Mouse (Mus musculus) mesoderm, embryonic 11.5 days (tissue): ENCODE measurements around the gene Pomgnt2.
A peak's percentile ranks its signal among the peaks of the same experiment; 100 is the strongest.
"Not testable (repeated sequence)": the region's sequence is repeated elsewhere in the genome, so short reads cannot be mapped to it uniquely, and the experiment has no call there.

Experiments used
- DNase-seq: peaks from one replicate; pipeline ENCODE4 v3.0.0-alpha.2; 2012; ENCODE audit warnings: low read depth, low spot score

Pomgnt2 gene

DNA sequence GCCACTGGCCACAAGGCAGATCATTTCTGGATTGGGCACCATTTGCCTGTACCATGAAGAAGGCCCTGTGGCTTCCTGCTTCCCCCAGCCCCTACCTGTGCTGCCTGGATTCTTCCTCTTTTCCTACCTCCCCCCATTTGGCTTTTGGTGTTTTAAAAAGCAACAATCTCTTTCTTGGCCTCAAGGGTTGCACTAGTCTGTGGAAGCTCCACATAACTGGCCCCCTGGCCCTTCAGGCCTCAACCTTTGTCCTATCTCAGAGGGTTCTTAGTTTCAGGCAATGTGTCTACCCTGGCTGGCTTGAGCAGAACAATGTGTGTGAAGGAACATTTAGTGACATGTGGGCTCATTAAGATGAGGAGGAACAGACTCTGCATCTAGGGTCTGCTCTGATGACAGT is at the start of gene Pomgnt2:
TSS of gene Pomgnt2 (minus strand) at position 101 of the 400 bp plus-strand sequence.
- DNase-seq: no peak

DNA sequence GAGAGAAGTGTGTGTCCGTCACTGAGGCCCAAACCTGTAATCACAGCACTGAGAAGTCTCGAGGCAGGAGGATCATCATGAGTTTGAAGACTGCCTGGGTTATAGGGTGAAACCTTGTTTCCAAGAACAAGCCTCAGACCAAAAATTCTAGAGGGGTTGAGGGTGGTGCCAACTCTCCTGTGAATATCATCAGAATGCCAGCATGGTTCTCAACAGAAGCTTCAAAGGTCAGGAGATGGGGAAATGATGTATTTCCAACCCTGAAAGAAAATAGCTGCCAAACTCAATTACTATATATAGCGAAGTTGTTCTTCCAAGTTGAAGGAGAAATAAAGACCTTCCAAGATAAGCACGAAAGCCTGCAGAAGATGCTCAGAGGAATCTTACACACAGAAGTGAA is 42.9 kb upstream of the Pomgnt2 start:
- no peak for DNase-seq

DNA sequence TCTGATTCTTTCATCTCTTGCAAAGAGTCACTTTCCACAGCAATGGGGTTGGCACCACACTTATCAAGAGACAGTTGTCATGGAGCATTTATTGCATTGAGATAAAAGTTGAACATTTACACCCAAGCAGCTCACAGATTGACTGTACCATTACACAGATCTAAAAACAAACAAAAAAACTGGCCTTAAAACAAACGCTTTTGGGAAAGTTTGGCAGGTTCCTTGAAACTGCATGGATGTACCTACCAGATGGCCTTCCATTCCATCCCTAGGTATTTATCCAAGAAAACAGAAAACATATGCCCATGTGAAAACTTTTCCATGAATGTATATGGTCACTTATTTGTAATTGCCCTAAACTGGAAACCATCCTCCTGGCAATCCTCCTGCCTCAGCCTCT is 41.7 kb upstream of the Pomgnt2 start:
- DNase-seq: no peak

DNA sequence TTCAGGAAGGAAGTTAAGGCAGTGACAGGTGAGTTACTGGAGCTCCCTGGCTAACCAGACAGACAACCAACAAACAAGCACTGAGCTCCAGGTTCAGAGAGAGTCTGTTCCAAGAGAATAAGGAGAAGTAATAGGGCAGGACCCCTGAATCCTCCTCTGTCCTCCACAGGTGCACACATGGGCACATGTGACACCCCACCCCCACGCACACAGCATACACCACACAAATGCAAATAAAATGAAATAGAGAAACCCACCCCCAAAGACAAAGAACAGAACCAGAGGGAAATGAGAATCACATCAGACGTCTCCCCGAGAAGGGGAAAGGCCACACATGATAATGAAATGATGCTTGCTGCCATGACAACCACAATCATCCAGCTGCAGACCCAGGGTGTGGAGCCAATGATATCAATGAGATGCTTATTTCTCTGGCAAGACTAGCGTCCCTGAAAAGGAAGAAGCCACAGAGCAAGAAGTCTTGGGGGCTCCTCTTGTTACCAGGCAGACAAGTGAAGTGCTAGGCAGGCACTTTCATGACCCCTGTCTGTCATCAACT is 39.7 kb upstream of the Pomgnt2 start:
- DNase-seq: no peak

DNA sequence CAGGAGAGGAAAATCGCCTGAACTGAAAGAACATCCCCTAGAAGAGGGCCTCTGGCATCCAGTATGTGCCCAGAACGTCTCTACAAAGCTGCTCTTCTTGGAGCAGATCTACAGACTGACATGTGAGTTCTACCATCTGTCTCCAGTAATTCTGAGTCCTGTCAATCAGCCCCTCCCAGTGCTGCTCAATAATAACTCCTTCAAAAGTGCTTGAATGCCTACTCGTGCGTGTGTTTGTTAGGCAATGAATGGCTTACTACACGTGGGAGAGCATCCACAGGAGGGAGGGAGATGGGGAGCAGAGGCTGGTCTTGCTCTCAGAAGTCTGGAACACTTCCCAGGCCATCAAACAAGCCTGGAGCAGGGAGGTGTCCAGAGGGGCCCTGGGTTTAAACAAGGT is 38.9 kb upstream of the Pomgnt2 start:
- DNase-seq: no peak

DNA sequence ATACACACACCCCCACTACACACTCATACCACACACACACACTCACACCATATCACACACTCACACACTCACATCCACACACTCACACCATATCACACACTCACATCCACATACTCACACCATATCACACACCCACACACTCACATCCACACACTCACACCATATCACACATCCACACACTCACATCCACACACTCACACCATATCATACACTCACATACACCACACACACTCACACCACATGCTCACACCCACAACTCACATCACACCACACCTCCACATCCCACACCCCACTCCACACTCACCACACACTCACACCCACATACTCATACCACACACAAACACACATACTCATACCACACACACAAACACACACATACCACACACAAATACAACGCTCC is 38.0 kb upstream of the Pomgnt2 start:
- DNase-seq: no peak

DNA sequence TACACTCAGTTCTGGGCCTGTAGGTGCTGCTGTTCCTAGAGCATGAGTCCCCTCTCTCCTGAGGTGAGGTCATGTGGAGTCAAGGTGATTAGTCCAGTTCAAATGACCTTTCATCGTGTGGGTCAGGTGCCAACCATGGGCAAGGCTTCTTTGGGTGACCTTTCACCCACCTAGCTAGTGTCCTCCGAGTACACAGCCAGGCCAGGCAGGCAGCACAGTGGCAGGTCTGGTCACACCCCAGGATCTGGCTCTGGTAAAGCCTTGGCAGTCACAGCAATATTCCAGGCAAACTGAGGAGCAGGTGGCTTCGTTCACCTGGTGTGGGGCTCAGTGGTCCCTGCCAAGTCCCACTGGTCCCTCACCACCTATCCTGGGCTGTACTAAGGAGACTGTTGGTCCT is 35.2 kb upstream of the Pomgnt2 start:
- no peak for DNase-seq

DNA sequence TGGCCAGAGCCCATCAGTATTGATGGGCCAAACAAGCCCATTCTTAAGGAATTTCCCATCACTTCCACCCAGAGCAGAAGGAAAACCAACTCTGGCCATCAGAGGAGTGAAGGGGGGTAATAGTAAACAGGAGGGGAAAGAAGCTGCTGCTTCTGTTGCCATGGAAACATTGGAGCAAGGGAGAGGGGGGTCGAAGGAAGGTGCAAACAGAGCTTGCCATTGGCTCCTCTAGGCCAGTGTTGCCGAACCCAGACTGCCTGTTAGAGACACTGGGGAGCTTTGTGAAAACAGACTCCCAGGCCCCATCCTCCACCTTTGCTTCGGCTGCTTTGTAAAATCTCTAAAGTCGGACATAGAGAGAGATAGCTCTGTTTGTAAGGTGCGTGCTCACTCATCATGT is 33.8 kb upstream of the Pomgnt2 start:
- DNase-seq: no peak

DNA sequence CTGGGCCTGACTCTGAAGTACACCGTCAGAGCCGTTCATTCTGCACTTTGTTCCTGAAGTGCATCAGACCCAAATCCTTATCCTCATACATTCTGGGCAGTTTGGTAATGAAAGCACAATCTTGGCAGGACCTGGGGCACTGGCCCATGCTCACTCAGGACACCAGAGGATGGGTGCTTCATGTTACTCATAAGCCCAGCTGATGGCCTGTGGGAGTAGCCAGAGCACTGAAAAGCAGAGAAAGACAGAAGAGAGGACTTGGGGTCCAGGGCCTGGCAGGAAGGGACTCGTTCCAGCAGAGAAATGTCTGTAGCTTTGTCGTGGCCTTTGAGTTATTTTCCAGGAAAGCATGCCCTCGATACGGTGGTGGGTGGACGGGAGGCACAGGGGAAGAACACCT is 32.9 kb upstream of the Pomgnt2 start:
- DNase-seq: no peak

DNA sequence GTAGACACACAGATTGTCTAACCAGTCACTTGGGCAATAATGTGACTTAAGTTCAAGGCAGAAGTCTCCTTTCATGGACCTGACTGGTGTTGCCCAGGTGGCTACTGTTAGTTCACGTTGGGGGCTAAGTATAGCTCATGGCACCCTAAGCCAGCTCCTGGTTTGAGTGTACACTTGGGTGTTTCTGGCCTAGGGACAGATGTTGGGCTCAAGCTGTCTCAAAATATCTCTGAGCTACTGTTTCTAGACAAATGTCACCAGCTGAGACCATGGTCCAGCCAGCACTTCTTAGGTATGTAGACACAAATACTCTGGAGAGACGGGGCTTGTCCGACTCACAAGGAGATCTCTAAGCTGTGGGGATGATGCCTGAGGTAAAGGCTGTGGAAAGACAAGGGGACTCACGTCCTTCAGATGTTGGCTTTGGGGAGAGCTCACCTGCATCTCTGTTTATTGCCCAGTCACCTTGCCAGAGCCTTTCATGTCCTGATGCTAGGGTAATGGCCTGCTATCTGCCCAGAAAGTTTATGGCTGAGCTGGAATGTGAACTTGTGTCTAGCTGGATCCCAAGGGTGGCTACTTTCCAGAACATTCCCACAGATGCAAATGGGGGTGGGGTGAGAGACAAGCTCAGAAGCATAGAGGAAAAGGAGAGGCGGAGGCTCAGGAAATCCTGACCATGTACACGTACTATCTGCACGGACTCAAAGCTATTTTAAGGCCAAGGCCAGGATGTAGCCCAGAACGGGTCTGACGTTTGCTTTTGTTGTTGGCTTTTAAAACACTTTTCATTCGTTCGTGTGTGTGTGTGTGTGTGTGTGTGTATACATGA is 31.2 kb upstream of the Pomgnt2 start:
- no peak for DNase-seq

DNA sequence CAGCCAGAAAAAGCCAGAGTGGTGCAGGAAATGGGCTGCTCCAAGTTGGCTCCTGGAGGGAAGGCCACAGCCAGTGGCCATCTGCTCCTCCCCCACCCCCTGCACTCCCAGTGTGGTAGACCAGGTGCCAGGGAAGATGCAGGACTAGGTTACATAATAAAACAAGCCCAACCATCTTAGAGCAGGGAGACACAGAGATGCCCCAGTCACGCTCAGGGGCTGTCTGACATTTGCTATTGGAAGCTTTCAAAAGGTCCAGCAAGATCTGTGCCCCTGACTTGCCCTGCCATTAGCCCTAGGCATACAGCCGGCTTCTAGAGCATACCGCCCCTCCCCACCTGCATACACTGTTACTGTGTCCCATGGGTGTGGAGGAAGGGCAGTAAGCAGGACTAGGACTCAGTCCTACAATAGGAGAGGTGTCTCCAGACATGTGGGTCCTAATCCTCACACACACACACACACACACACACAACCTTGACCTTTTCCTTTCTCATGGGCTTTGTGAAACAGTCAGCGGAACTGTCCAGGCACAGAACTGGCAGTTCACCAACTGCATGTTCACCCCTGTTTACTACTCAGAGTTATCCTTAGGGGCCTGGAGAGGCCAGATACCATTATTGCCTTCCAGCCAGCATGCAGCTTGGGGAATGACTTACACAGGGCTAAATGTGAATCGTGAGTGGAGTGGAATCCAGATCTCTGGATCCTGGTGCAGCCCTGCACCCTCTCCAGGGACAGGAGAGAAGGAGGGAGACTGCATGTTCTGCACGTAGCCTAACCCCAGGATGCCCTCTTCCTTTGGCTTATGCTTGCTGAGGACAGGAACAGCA is 30.4 kb upstream of the Pomgnt2 start:
- DNase-seq: no peak

DNA sequence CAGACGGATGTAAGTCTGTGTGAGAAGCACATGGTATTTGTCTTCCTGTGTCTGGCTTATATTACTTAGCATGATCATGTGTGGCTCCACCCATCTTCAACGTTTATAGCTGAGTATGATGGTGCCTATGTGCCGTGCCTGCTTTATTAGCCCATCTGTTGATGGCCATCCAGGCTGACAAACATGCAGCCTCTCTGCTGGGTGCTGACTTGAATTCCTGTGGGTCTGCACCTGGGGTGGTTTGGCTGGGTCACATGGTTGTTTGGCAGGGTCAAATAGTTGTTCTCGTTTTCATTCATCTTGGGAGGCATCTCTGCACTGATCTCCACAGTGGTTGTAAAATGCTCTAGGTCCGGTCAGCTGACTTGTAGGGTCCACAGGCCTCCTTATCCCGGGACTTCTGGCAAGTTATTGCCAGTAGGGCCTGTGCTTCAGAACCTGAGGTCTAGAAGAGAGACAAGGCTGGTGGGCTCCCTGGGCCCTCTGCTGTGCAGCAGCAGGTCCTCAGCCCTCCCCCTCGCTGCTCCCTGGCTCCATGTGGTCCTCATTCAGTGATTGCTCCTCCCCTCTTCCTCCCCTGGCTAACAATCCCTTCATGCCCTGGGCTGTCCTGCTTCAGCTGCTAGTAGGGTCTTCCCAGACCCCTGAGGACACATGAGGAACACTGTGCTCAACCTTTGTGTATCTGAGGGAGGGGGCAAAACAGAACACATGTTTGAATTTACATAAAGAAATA is 29.1 kb upstream of the Pomgnt2 start:
- no peak for DNase-seq

DNA sequence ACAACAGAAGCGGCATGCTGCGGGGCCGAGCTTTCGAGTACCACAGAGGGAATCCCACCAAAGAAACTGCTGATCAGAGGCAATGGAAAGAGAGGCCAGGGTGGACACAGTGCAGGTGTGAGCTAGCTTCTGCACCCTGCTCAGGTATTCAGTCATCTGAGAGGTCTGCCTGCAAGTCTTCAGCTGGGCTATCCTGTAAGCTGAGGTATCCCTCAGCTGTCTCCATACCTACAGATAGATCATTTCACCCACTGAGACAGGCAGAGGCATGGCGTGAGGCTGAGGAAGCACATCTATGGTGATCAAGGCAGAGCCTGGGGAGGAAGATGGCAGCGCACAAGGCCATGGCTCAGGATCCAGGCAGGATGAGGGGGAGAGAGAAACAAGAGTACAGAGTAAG is 27.5 kb upstream of the Pomgnt2 start:
- no peak for DNase-seq

DNA sequence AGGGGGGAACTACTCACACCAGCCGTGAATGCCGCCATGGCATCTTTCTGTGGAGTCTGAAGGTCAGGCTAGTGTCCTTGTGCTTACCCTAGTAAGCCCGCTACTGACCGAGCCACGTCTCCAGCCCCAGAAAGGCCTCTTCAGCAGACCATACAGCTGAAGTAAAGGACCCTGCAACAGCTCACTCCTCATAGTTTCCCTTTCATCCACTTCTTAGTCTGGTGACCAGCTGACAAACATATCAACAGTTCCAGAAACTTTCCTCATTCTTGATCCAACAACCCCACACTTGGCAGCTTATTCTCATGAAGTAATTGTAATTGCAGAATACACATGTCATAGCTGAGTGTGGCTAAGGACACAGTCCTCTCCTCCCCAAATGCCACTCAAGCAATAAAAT is 27.0 kb upstream of the Pomgnt2 start:
- DNase-seq: no peak

DNA sequence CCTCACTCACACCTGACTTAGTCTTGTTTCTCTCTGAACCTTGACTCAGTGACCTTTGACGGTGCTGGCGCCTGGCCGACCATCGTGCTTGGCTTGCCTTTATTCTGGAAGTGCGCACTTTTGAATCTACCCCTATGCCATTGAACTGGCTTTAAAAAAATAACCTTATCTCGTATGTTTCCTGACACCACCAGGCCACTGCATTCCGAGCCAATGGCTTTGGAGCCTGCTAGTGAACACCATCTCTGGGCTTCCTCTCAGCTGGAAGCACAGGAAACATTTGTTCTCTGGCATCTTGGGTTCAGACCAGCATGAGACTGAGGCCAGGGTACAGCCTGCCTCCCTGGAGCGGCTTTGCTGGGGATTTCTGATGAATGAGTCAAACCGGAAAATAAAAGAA is 25.9 kb upstream of the Pomgnt2 start:
- DNase-seq: no peak

DNA sequence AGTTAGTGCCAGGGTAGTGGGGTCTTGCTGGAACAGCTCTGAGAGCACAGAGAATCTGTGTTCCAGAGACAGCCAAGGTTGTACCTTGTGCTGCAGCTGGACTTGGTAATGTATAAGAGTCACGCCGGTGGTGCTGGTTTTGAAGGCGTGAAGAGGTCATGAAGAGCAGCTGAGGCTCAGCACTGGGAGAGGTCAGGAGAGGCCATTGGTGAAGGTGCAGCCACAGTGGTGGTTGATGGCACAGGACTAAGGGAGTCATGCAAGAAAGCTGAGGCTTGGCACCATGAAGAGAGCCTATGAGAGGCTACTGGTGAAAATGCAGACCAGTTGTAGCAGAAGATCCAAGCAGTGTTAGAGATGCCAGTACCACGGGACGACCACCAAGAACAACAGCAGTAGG is 24.7 kb upstream of the Pomgnt2 start:
- no peak for DNase-seq

DNA sequence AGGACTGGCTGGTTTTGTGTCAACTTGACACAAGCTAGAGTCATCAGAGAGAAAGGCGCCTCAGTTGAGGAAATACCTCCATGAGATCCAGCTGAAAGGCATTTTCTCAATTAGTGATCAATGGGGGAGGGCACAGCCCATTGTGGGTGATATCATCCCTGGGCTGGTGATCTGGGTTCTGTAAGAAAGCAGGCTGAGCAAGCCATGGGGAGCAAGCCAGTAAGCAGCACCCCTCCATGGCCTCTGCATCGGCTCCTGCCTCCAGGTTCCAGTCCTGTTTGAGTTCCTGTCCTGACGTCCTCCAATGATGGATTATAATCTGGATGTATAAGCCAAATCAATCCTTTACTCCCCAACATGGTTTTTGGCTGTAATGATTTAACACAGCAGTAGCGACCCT is 24.3 kb upstream of the Pomgnt2 start:
- not testable (repeated sequence) for DNase-seq

DNA sequence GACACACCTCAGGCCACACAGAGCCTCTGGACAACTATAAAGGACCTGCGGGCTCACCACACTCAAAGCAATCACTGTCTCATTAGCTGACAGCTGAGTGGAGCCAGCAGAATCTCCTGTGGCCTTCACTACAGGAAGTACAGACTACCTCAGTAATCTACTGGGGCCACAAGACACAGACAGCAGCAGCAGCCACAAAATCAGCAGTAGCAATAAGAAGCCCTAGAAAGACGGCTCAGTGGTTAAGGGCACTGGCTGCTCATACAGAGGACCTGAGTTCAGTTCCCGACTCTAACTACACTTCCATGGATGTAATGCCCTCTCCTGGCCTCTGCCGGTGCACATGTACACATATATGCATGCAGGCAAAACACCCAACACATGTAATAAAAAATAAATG is 23.4 kb upstream of the Pomgnt2 start:
- no peak for DNase-seq

DNA sequence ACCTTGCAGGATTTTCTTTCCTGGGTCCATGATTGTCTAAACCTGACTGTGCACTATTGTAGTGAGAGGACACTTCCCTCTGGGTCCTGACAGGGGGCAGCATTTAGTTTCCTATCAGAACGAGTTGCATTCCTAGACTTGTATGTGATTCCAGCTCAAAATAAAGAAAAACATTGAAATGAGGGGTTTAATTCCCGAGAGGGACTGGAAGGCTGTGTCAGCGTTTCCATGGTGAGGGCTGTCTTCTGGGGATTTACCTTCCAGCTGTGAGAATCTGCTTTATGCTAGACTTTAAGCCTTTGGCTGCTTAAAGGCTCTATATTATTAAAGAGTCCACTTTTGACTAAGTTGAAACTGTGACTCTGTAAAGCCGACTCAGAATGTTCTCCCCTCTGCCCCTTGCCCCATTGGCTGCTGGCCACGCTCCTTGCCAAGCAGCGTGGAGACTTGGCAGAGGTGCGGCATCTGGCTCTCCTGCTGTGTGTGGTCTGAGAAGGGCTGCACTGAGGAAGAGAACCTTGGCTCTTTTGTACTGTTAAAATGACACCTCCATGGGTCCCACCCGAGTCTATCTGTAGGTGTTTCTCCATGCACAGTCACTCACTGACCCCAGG is 22.0 kb upstream of the Pomgnt2 start:
- DNase-seq: peak; percentile 79

DNA sequence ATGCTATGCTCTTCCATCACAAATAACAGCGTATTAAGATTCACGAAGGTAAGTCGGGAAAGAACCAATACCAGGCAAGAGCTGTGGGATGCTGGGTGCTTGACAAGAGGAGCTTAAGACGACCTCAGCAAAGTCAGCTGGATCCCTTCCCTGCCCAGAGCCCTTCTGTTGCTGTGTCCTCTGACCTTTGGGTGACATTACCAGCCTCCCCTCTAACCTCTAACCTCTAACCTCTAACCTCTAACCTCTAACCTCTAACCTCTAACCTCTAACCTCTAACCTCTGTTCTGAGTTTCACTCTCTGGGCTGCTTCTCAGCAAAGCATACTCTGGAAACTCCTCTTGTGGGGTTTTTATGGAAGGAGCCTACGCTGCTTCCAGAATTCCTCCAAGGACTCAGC is 21.2 kb upstream of the Pomgnt2 start:
- no peak for DNase-seq

DNA sequence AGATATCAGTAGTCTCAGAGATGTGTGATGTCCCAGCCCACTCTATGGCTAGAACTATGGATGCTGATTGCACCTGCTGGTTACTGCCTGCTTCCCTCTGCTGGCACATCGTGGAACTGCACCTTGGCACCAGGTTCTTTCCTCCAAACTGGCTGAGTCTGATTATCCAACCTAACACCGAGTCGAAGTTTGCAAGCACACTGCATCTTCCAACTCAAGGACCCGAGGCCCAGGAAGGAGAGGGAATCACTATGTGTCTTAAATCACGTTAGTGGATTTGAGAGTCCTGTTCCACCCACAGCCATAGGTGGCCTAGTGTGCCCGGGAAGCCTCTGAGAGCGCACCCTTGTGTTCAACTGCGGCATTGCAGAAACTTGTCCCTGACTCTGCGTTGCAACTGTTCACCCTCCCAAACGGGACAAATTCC is 17.3 kb upstream of the Pomgnt2 start:
- DNase-seq: peak; percentile 82

DNA sequence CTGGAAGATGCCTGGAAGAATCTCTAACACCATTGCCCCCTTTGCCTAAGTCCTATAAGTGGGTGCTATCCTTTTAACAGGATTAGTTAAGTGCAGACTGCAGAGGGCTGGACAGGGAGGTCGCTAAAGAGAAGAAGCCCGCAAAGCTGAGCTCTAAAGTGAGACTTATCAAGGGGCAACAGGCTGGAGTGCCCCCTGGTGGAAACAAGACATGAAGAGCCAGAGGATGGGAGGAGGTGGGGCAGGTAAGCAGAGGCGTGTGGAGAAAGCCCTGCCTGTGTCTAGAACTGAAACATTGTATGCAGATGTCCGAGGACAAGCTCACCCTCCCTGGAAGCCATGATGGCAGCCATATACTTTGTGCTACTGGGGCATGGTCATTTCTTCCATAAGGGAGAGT is 16.7 kb upstream of the Pomgnt2 start:
- no peak for DNase-seq
